Mouse (Mus musculus) cerebellum, postnatal 10 days (tissue): ENCODE measurements around the gene Gm128.
A peak's percentile ranks its signal among the peaks of the same experiment; 100 is the strongest.

Experiments
- DNase-seq, 2 experiments: peaks; one replicate each; pipeline ENCODE4 v3.0.0; 2021; ENCODE audit warnings: mixed read lengths in 2 of 2

Gene Gm128

GRCm38 (mm10) chr3:95267855-95268254 lies 26.5 kb upstream of the Gm128 start:
- DNase-seq = no peak

- DNase-seq = no peak
Observed at GRCm38 (mm10) chr3:95266052-95266451, 24.7 kb upstream of the Gm128 start.

- no peak for DNase-seq
Observed at GRCm38 (mm10) chr3:95264724-95265123, 23.3 kb upstream of the Gm128 start.

- DNase-seq = peak; percentile 79
Observed at GRCm38 (mm10) chr3:95263089-95263739, 21.8 kb upstream of the Gm128 start.

GRCm38 (mm10) chr3:95261975-95262374 lies 20.6 kb upstream of the Gm128 start:
- DNase-seq = no peak

- no peak for DNase-seq
Observed at GRCm38 (mm10) chr3:95256931-95257330, 15.5 kb upstream of the Gm128 start.

- no peak for DNase-seq
Observed at GRCm38 (mm10) chr3:95250783-95251424, 9.5 kb upstream of the Gm128 start, which contains the start of gene Bnipl. Gene Bnipl, minus strand, starts transcription at chr3:95251193.

GRCm38 (mm10) chr3:95250361-95250760 lies 9.0 kb upstream of the Gm128 start:
- peak; percentile 61 to 63 for DNase-seq

- DNase-seq = no peak
Observed at GRCm38 (mm10) chr3:95247660-95248336, 6.4 kb upstream of the Gm128 start.

GRCm38 (mm10) chr3:95246465-95247231 lies 5.2 kb upstream of the Gm128 start:
- DNase-seq = peak; percentile 76 to 78

GRCm38 (mm10) chr3:95243086-95243485 lies 1.7 kb upstream of the Gm128 start:
- DNase-seq = no peak

- no peak for DNase-seq
Observed at GRCm38 (mm10) chr3:95240900-95241299, 498 bp downstream of the Gm128 start.

- no peak for DNase-seq
Observed at GRCm38 (mm10) chr3:95239971-95240370, 1.4 kb downstream of the Gm128 start.

GRCm38 (mm10) chr3:95239022-95239421 lies 2.4 kb downstream of the Gm128 start:
- no peak for DNase-seq

- no peak for DNase-seq
Observed at GRCm38 (mm10) chr3:95237541-95238099, 3.8 kb downstream of the Gm128 start.

- DNase-seq = no peak
Observed at GRCm38 (mm10) chr3:95235386-95236301, 5.8 kb downstream of the Gm128 start.

GRCm38 (mm10) chr3:95233303-95233980 lies 8.0 kb downstream of the Gm128 start:
- no peak for DNase-seq

- no peak for DNase-seq
Observed at GRCm38 (mm10) chr3:95232771-95233170, 8.6 kb downstream of the Gm128 start.

- peak; percentile 32 to 36 for DNase-seq
Observed at GRCm38 (mm10) chr3:95231298-95232221, 9.8 kb downstream of the Gm128 start, which contains the start of gene Mllt11. Gene Mllt11, minus strand, starts transcription at chr3:95232171.
